Mouse (Mus musculus) testis, adult 2 months (tissue): ENCODE measurements around the gene Pbx3.

ENCODE experiments used
- CTCF ChIP-seq: fragments of 200-500 bp; IDR thresholded peaks from 2 replicates; pipeline ENCODE4 v1.5.1; 2012; ENCODE audit warnings: low read depth, mild to moderate bottlenecking, inconsistent platforms, low read length, moderate library complexity; ENCODE audit not compliant: control insufficient read depth, insufficient read depth, insufficient replicate concordance
- POLR2A ChIP-seq: fragments of 200-500 bp; IDR thresholded peaks from 2 replicates; pipeline ENCODE4 v1.6.1; 2012; ENCODE audit warnings: low read depth, mild to moderate bottlenecking, inconsistent platforms, low read length, moderate library complexity; ENCODE audit not compliant: control insufficient read depth

DNA sequence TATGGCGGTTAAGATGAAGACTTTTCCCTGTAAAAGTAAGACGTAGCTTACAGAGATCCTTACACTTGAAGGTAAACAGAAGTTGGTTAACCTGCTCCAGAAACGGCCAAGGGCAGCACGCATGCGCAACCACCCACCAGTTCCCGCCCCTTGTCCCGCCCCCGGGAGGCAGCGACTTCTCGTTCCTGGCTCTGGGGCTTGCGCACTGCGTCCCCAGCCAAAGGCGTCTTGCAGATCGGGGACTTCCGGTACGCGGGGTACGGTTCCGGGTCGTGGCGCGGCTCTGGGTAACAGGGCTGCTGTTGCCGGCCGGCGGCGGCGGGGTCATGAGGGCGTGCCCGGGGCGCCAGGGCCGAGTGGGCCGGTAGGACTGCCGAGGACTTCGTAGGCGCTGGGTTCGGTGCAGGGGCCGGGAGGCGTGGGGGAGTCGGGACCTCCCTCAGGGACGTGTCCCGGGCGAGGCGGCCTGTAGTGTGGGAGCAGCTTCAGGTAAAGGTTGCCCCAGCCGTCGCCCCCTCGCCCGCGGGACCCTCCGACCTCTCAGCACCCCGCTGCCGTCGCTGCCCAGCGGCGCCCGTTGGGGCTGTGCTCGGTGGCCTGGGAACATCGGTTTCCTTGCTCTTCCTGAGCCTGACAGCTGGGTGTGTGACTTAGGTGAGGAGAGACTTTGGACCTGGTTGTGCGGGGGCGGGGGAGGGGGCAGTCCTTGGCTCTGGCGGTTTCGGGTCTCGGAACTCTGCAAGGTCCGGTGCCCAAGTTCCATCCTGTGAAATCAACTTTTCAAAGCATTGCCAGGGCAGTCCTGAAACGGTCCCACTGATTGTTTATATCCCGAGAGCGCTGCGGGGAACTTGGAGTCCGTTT is 33.9 kb upstream of the Pbx3 start, which contains the start of gene Mapkap1:
- TF ChIP-seq CTCF (no peak), POLR2A (peak; percentile 69)
